Mouse (Mus musculus) stomach, embryonic 14.5 days (tissue): ENCODE results near the gene Thumpd1. TPM values are rescaled to one million over a fixed set of nuclear protein-coding genes. Genes with fewer than 3 reads are reported as not detected.

Experiments
- ATAC-seq: fragments of 200-750 bp; cut with Nextera tagmentation; 2 replicates; pipeline ENCODE4 v1.8.0; 2017; ENCODE audit warnings: low read depth, moderate TSS enrichment; ENCODE audit not compliant: insufficient number of reproducible peaks, insufficient read depth, low FRiP score
- H3K27ac ChIP-seq: fragments of 300-500 bp; sonication (generic); 2 replicates; pipeline ENCODE4 v1.5.1; 2014; ENCODE audit warnings: mild to moderate bottlenecking, low read length, moderate library complexity, mixed read lengths
- H3K27me3 ChIP-seq: fragments of 300-500 bp; sonication (generic); 2 replicates; pipeline ENCODE4 v1.6.1; 2014; ENCODE audit warnings: low read length, control low read depth, mixed read lengths; ENCODE audit not compliant: control insufficient read depth, insufficient read depth
- H3K36me3 ChIP-seq: fragments of 300-500 bp; sonication (generic); 2 replicates; pipeline ENCODE4 v1.6.1; 2014; ENCODE audit warnings: mild to moderate bottlenecking, control low read depth, low read length, moderate library complexity, mixed read lengths; ENCODE audit not compliant: control insufficient read depth, insufficient read depth
- H3K4me1 ChIP-seq: fragments of 300-500 bp; sonication (generic); 2 replicates; pipeline ENCODE4 v1.6.1; 2014; ENCODE audit warnings: low read length, control low read depth, mixed read lengths; ENCODE audit not compliant: control insufficient read depth, insufficient read depth
- H3K4me2 ChIP-seq: fragments of 300-500 bp; sonication (generic); replicated peaks from 2 replicates; pipeline ENCODE4 v1.6.1; 2014; ENCODE audit warnings: low read depth, low read length, control low read depth
- H3K4me3 ChIP-seq: fragments of 300-500 bp; sonication (generic); 2 replicates; pipeline ENCODE4 v1.5.1; 2014; ENCODE audit warnings: low read depth, low read length, control low read depth
- H3K9ac ChIP-seq: fragments of 300-500 bp; sonication (generic); replicated peaks from 2 replicates; pipeline ENCODE4 v1.6.1; 2014; ENCODE audit warnings: low read depth, mild to moderate bottlenecking, control low read depth, low read length, moderate library complexity, mixed read lengths
- H3K9me3 ChIP-seq: fragments of 300-500 bp; sonication (generic); 2 replicates; pipeline ENCODE4 v1.6.1; 2016; ENCODE audit warnings: low read depth, low read length, control low read depth; ENCODE audit not compliant: control insufficient read depth
- WGBS: fragments of 180-500 bp; shearing (Covaris S2); extraction: QIAGEN DNeasy Blood & Tissue Kit; methylation state at CpG from one replicate; pipeline ENCODE4 v1.1.7; 2014; 5-methylcytosine and 5-hydroxymethylcytosine counted together
- polyA plus RNA-seq: library from polyadenylated mRNA; unstranded; fragments of >200 nt; fragmentation: Nextera tagmentation; extraction: Ambion mirVana; gene quantifications from 2 replicates; pipeline ENCODE4 v1.2.1, GENCODE M21; 2014

The Thumpd1 gene
- polyA plus RNA-seq, 1 experiment from 2014 or later, result 77.1 TPM

GRCm38 (mm10) chr7:119694926-119695325, 25.7 kb downstream of the Thumpd1 start:
- H3K4me2 ChIP-seq, result no peak overlapping the region
- no peaks in the 10 kb centered on the region for H3K4me1 ChIP-seq
- H3K27me3 ChIP-seq, result no peaks in the 10 kb centered on the region
- H3K36me3 ChIP-seq, result no peaks in the 10 kb centered on the region
- no peak overlapping the region for H3K27ac ChIP-seq
- 68% methylated on average over 1 of the region's 1 CpGs for WGBS
- no peak for ATAC-seq
- H3K9ac ChIP-seq, result no peak overlapping the region
- H3K9me3 ChIP-seq, result no peaks in the 10 kb centered on the region
- H3K4me3 ChIP-seq, result no peak overlapping the region

DNA sequence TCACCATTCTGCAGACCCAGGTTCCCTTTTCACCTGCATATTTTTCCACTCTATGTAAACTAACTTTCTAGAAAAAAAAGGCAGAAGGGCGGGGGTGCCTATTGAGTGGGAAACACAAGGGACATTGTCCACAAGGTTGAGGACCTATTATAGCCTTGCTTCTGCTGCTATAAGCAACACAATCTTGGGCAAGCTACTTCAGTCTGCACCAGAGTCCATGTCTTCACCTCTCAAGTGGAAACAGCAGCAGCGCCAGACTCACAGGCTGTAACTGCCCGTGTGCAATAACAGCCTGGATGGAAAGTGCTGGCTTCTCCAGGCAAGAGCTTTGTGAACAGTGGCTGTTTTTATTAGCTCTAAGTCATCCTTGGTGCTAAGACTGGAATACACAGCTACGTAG, 28.3 kb downstream of the Thumpd1 start:
- WGBS, result 80% methylated on average over 4 of the region's 4 CpGs
- H3K36me3 ChIP-seq, result no peaks in the 10 kb centered on the region
- no peak for ATAC-seq
- no peaks in the 10 kb centered on the region for H3K27me3 ChIP-seq
- H3K27ac ChIP-seq, result no peak overlapping the region
- H3K9ac ChIP-seq, result no peak overlapping the region
- no peaks in the 10 kb centered on the region for H3K4me1 ChIP-seq
- H3K4me3 ChIP-seq, result no peak overlapping the region
- no peak overlapping the region for H3K4me2 ChIP-seq
- H3K9me3 ChIP-seq, result no peaks in the 10 kb centered on the region

GRCm38 (mm10) chr7:119689726-119690125, 30.9 kb downstream of the Thumpd1 start, which contains the start of gene Acsm4:
TSS of gene Acsm4 (plus strand) at chr7:119690026.
- WGBS, result 76% methylated on average over 5 of the region's 5 CpGs
- Histone ChIP-seq H3K4me1 (no peaks in the 10 kb centered on the region), H3K27me3 (no peaks in the 10 kb centered on the region), H3K9ac (no peak within 1 kb of the TSS), H3K27ac (no peak within 1 kb of the TSS), H3K4me3 (no peak within 1 kb of the TSS), H3K4me2 (no peak within 1 kb of the TSS), H3K36me3 (no peaks in the 10 kb centered on the region), H3K9me3 (no peaks in the 10 kb centered on the region)
- no peak for ATAC-seq

DNA sequence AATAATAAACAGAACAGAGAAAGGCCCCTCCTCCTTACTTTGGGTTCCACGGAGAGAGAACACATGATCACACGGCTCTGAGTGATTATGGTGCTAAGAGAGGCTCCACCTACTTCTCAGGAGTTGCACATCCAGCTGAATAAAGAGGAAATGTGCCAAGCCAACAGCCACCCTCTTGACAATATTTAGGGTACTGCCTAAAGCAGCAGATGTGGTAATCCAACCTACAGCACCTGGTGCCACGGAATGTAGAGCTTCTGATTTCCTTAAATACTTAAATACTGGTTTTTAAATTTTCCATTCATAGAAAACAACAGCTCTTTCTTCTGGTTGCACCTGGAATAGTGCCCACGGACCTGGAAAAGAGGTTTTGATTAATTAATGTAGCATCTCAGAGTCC, 37.9 kb downstream of the Thumpd1 start:
- no peak for ATAC-seq
- WGBS, result 59% methylated on average over 4 of the region's 4 CpGs

GRCm38 (mm10) chr7:119680107-119680506, 40.5 kb downstream of the Thumpd1 start:
- no peak for ATAC-seq
- Histone ChIP-seq H3K36me3 (no peaks in the 10 kb centered on the region), H3K27me3 (no peaks in the 10 kb centered on the region), H3K4me3 (no peak overlapping the region), H3K9ac (no peak overlapping the region), H3K27ac (no peak overlapping the region), H3K9me3 (no peaks in the 10 kb centered on the region), H3K4me2 (no peak overlapping the region), H3K4me1 (no peaks in the 10 kb centered on the region)
- WGBS, result 61% methylated on average over 8 of the region's 8 CpGs

More for the DNA sequence above, 37.9 kb downstream of the Thumpd1 start:
- no peak overlapping the region for H3K27ac ChIP-seq
- H3K27me3 ChIP-seq, result no peaks in the 10 kb centered on the region
- H3K9me3 ChIP-seq, result no peaks in the 10 kb centered on the region
- no peak overlapping the region for H3K4me2 ChIP-seq
- no peak overlapping the region for H3K4me3 ChIP-seq
- H3K36me3 ChIP-seq, result no peaks in the 10 kb centered on the region
- no peak overlapping the region for H3K9ac ChIP-seq
- H3K4me1 ChIP-seq, result no peaks in the 10 kb centered on the region

DNA sequence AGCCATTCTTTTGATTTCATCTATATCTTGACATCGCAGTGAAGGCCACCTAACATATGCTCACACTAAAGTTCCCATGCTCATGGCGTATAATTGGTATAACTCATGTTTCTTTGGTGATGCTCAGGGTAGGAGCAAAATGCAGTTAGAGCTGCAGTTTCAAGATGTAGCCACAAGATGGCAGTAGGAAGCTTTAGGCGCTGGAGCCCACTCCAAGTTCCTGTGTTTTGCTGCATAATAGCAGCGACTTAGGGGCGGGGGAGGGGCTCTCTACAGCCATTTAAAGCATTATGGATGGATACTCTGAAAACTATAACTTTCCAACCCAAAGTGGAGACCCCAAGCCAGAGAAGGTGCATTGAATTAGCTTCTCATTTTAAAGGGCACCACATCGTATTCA, 47.1 kb downstream of the Thumpd1 start:
- peak; percentile 37; the same call in 1 of the 2 replicates for ATAC-seq

GRCm38 (mm10) chr7:119670925-119671324, 49.7 kb downstream of the Thumpd1 start:
- H3K27me3 ChIP-seq, result no peaks in the 10 kb centered on the region
- H3K27ac ChIP-seq, result no peak overlapping the region
- ATAC-seq, result no peak
- H3K9me3 ChIP-seq, result no peaks in the 10 kb centered on the region
- H3K36me3 ChIP-seq, result no peaks in the 10 kb centered on the region
- no peaks in the 10 kb centered on the region for H3K4me1 ChIP-seq
- no peak overlapping the region for H3K9ac ChIP-seq
- WGBS, result 50% methylated on average over 6 of the region's 6 CpGs
- H3K4me3 ChIP-seq, result no peak overlapping the region
- H3K4me2 ChIP-seq, result no peak overlapping the region

More for the DNA sequence above, 47.1 kb downstream of the Thumpd1 start:
- H3K9me3 ChIP-seq, result no peaks in the 10 kb centered on the region
- H3K4me1 ChIP-seq, result no peaks in the 10 kb centered on the region
- H3K4me3 ChIP-seq, result no peak overlapping the region
- no peaks in the 10 kb centered on the region for H3K27me3 ChIP-seq
- 19% methylated on average over 6 of the region's 6 CpGs for WGBS
- no peak overlapping the region for H3K9ac ChIP-seq
- H3K27ac ChIP-seq, result no peak overlapping the region
- no peaks in the 10 kb centered on the region for H3K36me3 ChIP-seq
- no peak overlapping the region for H3K4me2 ChIP-seq

DNA sequence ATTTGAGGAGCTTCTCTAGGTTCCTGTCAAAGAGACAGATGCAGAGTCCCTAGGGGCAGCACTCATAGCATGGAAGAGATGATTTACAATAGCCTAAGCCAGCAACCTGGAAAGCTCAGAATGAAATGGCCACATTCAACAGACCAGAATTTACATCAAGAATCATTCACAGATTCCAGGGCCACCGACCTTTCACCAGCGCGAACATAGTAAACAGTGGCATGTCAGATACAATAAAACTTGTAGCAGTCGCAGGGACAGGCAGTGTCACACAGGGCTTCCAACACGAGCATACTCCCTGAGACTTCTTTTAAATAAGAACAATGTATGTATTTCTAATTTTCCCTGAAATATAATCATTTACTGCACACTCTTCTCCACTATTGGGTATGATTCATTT, 50.2 kb downstream of the Thumpd1 start:
- Histone ChIP-seq H3K9me3 (no peaks in the 10 kb centered on the region), H3K4me2 (no peak overlapping the region), H3K4me1 (no peaks in the 10 kb centered on the region), H3K4me3 (no peak overlapping the region), H3K27me3 (no peaks in the 10 kb centered on the region), H3K27ac (no peak overlapping the region), H3K36me3 (no peaks in the 10 kb centered on the region), H3K9ac (no peak overlapping the region)
- WGBS, result 66% methylated on average over 5 of the region's 5 CpGs
- no peak for ATAC-seq

DNA sequence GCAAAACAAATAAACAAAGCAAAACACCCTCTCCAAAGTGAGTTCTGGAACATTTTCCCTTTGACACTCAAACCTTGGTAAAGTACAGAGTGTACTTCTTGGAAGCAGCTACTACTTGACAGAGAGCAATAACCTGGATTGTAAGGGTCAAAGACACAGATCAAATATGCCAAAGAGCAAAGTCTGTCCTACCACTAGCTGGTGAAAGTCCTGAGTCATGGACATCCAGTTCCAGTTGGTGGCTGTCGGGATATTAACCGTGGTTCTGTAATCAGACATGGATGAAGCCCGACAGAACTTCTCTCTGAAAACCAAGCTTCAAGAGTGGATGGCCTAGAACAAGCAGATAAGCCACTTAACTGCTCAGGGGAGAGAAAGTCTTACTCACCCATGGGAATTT, 52.7 kb downstream of the Thumpd1 start:
- H3K4me3 ChIP-seq, result no peak overlapping the region
- no peak overlapping the region for H3K9ac ChIP-seq
- no peaks in the 10 kb centered on the region for H3K9me3 ChIP-seq
- no peaks in the 10 kb centered on the region for H3K36me3 ChIP-seq
- no peaks in the 10 kb centered on the region for H3K27me3 ChIP-seq
- 87% methylated on average over 3 of the region's 3 CpGs for WGBS
- no peak overlapping the region for H3K27ac ChIP-seq
- no peak overlapping the region for H3K4me2 ChIP-seq
- ATAC-seq, result no peak
- no peaks in the 10 kb centered on the region for H3K4me1 ChIP-seq
